Mouse (Mus musculus): Measurements from ENCODE around the gene Gpr108.

The Gpr108 gene

DNA sequence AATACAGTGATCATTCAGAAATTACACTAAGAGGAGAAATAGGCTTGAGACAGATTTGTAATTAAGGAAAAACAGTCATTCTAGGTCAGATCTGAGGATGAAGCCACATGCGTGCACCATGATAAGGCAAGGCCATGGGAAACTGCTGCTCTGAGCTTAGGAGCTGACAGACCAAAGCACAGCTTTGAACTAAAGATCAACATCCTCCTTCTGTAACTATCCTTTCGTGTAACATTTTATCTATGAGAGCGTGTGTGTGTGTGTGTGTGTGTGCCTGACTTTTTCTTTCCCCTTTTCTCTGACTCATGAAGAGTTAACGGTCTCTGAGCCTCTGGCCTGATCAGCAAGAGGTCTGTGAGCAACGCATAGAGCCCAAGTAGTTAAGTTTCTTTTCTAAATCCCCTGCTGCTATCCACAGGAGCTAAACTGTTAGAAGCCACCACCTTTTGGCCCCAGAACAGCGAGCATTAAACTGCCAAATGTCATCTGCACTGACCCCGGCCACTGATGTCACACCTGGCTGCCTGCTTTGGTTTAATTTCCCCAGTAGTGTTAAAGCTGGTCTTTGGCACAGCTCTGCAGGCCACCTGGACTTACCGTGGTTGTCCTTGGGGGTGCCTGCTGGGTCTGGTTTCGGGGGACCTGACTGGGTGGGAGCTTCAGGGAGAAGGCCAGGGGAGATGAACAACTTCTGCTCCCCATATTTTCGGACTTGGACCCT, 4.4 kb downstream of the Gpr108 start:
- DNase-seq: no peak

DNA sequence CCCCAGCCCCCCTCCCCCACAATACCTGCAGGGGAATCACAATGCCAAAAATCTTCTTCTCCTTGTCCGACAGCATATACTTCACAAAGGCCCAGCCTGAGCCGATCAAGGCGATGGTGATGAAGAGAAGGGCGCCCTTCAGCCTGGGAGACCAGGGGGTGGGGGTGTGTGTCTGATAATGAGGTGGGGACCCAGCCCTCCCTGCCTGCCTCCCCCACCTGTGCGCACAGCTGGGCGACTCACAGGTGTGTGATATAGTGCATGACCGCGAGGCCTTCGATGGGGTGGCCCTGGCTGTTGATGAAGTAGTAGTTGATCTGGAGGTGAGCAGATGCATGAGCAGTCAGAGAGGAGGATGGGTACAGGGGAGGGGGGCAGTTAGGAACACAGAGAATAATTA, 11.1 kb downstream of the Gpr108 start:
- DNase-seq: no peak

GRCm38 (mm10) chr17:57235803-57236202, 12.4 kb downstream of the Gpr108 start:
- no peak for DNase-seq

- no peak for DNase-seq
These were observed 13.9 kb downstream of the Gpr108 start for GRCm38 (mm10) chr17:57234254-57234928.

- no peak for DNase-seq
These were observed 15.2 kb downstream of the Gpr108 start for GRCm38 (mm10) chr17:57233038-57233437.

- no peak for DNase-seq
These were observed 16.0 kb downstream of the Gpr108 start for GRCm38 (mm10) chr17:57232200-57232599.

GRCm38 (mm10) chr17:57231321-57231771, 16.9 kb downstream of the Gpr108 start:
- DNase-seq: no peak

- no peak for DNase-seq
These were observed 17.5 kb downstream of the Gpr108 start for GRCm38 (mm10) chr17:57230728-57231125.

DNA sequence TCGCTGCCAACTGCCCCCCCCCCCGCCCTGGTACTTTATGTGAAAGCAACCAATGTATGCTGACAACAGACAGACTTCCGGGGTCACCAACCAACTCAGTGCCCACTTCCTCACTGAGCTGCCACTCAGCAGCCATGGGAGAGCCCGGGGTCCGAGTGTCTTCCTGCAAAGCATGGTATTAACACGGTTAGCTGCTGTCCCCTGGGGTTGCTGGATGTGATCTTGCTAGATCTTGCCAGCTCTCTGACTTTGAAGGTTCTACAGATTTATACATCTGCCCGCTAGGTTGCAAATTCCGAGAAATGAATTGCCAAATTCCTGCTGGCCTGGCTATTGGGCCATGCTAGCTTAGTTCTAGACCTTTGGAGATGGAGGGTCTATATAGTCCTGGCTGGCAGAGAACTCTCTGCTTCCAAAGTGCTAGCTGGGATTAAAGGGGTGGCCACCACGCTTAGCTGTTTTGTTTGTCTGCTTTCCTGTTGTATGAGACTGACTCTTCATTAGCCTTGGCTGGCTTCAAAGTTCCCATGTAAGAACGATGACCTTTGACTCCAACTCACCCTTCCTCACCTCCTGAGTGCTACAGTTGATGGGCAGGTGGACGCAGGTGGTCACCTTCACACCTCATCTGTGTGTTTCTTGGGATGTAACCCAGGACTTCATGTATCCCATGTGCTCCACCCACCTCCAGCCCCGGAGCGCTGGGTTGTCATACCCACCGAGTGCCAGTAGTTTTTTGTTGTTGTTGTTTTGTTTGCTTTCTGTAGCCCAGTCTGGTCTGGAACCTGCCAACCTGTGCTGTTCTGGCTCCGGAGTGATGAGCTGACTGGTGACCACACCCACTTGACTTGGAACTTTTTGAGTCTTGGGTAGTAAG, 18.2 kb downstream of the Gpr108 start:
- DNase-seq: no peak

DNA sequence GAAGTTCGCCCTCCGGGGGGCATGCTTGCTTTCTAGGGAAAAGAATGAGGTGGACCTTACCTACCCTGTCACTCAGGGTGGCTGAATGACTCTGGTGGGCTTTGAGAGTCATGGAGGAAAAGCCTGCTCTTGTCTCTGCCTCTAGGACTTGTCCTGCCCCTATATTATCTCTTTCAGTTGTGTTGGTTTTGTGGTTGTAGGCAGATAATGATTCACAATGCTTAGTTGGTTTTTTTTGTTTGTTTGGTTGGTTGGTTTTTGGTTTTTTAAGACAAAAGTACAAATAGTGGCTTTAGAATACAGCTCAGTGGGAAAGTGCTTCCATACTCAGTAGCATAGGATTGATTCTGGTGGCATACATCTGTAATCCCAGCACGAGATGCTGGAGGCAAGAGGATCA, 19.4 kb downstream of the Gpr108 start:
- DNase-seq: no peak

DNA sequence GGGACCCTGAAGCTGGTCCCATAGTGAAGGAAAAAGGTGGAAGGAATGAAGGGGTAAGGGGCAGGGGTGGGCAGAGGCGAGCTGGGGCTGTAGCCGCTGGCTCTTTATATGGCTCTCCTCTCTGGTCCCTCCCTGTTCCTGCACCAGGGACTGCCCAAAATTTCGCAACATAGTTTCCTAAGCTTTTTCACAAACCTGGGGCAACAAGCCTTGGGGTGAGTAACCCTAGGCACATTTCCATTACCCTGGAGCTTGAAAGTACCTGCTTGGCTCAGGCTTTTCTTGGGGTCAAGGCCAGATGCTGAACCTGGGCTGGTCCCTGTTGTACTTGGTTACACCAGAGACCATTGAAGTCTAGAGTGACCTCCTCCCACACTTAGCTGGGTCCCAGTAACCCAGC, 20.2 kb downstream of the Gpr108 start, which contains the start of gene C3:
TSS of gene C3 (minus strand) at position 123 of the 400 bp plus-strand sequence.
- DNase-seq: no peak

DNA sequence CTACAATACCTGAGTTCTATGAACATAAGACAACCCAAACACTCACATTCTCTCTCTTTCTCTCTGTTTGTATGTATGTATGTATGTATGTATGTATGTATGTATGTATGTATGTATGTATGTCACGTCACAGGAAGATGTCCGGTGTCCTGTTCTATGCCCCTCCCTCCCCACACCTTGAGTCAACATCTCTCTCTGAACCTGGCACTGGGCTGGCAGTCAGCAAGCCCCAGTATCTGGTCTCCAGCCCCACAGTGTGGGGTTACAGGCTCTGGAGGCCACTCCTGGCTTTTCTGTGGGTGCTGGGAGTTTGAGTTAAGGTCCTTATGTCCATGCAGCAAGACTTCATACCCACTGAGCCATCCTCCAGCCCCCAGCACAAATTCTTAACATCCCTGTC, 20.8 kb downstream of the Gpr108 start:
- DNase-seq: no peak

DNA sequence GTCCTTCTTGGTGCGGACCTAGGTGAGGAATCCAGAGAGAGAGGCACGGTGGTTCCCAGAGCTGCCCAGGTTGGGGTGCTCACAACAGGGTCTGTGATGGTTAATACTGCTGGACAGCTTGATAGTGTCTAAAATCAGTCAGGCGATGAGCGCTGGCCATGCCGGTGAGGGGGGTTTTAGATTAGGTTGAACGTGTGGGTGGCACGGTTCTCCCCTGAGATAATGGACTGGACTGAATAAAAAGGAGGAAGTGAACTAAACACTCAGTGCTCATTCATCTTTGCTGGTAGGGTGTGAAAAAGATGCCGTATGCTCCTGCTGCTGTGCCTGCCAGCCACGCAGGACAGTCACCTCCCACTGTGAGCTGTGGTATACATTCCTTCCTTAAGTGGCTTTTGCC, 24.9 kb downstream of the Gpr108 start:
- no peak for DNase-seq

DNA sequence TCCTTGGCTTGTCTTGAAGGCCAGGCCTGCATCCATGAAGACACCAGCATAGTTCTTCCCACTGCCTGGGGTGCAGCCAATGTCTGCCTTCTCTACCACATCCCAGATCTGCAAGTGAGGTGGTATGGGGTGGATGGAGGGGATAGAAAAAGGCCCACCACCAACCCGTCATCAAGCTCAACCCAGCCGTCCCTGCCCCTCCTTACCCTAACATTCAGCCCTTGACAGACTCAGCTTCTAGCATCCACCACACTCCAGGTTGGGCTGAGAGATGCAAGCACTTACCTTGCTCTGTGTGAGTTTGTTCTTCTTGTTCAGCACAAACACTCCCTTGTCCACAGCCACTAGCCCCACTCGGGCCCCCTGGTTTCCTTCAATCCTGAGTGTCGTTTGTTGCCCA, 26.3 kb downstream of the Gpr108 start:
- DNase-seq: no peak

- no peak for DNase-seq
These were observed 28.4 kb downstream of the Gpr108 start for GRCm38 (mm10) chr17:57219884-57220207.

GRCm38 (mm10) chr17:57219167-57219883, 28.9 kb downstream of the Gpr108 start:
- DNase-seq: peak; percentile 52

DNA sequence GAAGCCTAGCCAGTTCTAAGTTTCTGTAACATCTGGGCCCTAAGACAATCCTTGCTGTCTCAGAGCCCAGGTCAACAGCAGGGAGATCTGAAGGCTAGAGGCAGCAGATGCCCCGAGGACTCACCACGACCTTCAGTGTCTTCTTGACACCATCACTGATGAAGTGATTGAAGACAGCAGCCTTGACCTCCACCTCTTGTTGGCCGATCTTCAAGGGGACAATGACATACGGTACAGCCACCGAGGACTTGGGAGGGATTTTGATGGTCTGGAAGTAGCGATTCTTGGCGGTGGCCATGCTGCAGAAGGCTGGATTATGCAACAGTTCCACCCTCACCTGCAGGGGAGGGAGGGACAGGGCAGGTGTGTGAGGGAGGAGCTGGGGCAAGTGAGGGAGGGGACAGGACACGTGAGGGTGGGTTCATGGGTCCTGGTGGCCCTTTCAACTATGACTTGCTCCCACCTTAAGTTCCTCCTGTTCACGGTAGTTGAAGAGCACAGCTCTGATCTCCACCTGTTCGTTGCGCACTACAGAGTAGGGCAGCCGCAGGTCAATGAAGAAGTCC, 29.8 kb downstream of the Gpr108 start:
- no peak for DNase-seq

DNA sequence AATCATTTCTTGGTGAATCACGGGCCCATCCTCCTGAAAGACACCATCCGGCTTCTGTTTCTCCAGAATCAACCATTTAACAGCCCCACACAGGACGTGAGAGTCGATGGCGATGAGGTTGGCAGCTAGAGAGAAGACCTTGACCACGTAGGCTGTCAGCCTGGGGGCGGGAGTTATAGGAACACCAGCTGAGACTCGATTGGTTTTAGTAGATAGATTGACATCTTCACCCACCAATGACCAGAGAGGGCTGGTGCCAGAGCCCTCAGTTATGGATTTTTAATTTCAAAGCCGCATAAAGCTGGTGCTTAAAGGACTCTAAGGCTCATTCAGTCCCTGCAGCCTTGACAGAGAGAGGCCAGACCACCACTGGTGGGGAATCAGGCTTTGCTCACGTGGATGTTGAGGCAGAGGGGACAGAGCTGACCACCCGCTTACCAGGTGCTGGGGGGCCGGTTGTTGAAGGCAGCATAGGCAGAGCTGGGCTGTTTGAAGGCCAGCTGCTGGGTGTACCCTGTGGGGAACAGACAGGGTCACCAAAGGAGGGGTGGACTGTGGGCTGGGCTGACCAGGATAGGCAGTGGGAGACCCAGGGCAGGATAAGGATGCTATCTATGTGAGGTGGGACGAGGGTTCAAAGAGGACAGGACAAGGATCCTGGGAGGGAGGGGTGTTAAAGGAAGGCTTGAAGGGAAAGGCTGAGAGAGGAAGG, 33.4 kb downstream of the Gpr108 start:
- no peak for DNase-seq

DNA sequence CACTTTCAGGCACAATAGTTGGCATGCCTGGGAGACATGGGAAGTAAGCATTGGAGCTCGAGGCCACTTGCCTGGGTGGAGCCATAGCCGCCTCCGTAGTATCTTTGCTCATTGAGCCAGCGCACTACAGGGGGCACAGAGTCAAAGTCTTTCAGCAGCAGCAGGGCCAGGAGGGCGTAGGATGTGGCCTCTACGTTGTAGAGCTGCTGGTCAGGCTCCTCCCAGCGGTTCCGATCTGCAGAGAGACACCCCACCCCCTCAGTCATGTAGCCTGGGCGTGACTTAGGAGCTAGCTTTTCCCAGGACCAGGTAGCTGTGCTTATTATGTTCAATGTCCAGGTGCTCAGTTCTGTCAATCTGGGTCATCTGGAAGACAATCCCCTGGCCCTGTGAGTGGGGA, 36.7 kb downstream of the Gpr108 start:
- DNase-seq: no peak

GRCm38 (mm10) chr17:57209330-57209729, 38.9 kb downstream of the Gpr108 start:
- no peak for DNase-seq

GRCm38 (mm10) chr17:57207938-57208337, 40.3 kb downstream of the Gpr108 start:
- no peak for DNase-seq

Measured in cerebellum, adult 11 months (tissue).